Mouse (Mus musculus) heart, embryonic 14.5 days (tissue): Measurements from ENCODE around the gene Gm21970. TPM values are rescaled to one million over a fixed set of nuclear protein-coding genes. Genes with fewer than 3 reads are reported as not detected.

Source experiments
- ATAC-seq: fragments of 200-750 bp; cut with Nextera tagmentation; 2 replicates; pipeline ENCODE4 v1.8.0; 2017; ENCODE audit warnings: low read depth, moderate TSS enrichment; ENCODE audit not compliant: insufficient number of reproducible peaks, insufficient read depth, low FRiP score
- H3K27ac ChIP-seq, 2 experiments: fragments of 200-500 bp in 1 of 2; fragments of 300-500 bp in 1 of 2; sonication (generic) in 1 of 2; replicated peaks in 1 of 2; 2 replicates each; pipeline ENCODE4 v1.5.1; 2012 to 2014; ENCODE audit warnings: low read depth in 2 of 2, low read length in 2 of 2, control low read depth in 1 of 2, mild to moderate bottlenecking in 1 of 2, mixed read lengths in 1 of 2; ENCODE audit not compliant: control insufficient read depth in 1 of 2, insufficient read depth in 1 of 2
- H3K27me3 ChIP-seq: fragments of 300-500 bp; sonication (generic); 2 replicates; pipeline ENCODE4 v1.6.1; 2014; ENCODE audit warnings: mild to moderate bottlenecking, low read length, control low read depth; ENCODE audit not compliant: control insufficient read depth, insufficient read depth
- H3K36me3 ChIP-seq: fragments of 300-500 bp; sonication (generic); 2 replicates; pipeline ENCODE4 v1.6.1; 2014; ENCODE audit warnings: mild to moderate bottlenecking, control low read depth, low read length, mixed read lengths; ENCODE audit not compliant: control insufficient read depth, insufficient read depth
- H3K4me1 ChIP-seq, 2 experiments: fragments of 200-500 bp in 1 of 2; fragments of 300-500 bp in 1 of 2; sonication (generic) in 1 of 2; 2 replicates each; pipeline ENCODE4 v1.6.1; 2012 to 2014; ENCODE audit warnings: low read length in 2 of 2, control low read depth in 1 of 2, mixed read lengths in 1 of 2; ENCODE audit not compliant: control insufficient read depth in 2 of 2, insufficient read depth in 2 of 2
- H3K4me2 ChIP-seq: fragments of 300-500 bp; sonication (generic); 2 replicates; pipeline ENCODE4 v1.6.1; 2014; ENCODE audit warnings: mild to moderate bottlenecking, low read length
- H3K4me3 ChIP-seq, 2 experiments: fragments of 200-500 bp in 1 of 2; fragments of 300-500 bp in 1 of 2; sonication (generic) in 1 of 2; 2 replicates each; pipeline ENCODE4 v1.5.1; 2012 to 2014; ENCODE audit warnings: low read length in 2 of 2, mild to moderate bottlenecking in 2 of 2, control low read depth in 1 of 2, low read depth in 1 of 2, moderate library complexity in 1 of 2; ENCODE audit not compliant: control insufficient read depth in 1 of 2, insufficient read depth in 1 of 2
- H3K9ac ChIP-seq: fragments of 300-500 bp; sonication (generic); 2 replicates; pipeline ENCODE4 v1.6.1; 2014; ENCODE audit warnings: mild to moderate bottlenecking, low read length
- H3K9me3 ChIP-seq: fragments of 300-500 bp; sonication (generic); 2 replicates; pipeline ENCODE4 v1.6.1; 2016; ENCODE audit warnings: low read length, control low read depth; ENCODE audit not compliant: control insufficient read depth
- WGBS: fragments of 180-500 bp; shearing (Covaris S2); extraction: QIAGEN DNeasy Blood & Tissue Kit; methylation state at CpG from one replicate; pipeline ENCODE4 v1.1.7; 2014; 5-methylcytosine and 5-hydroxymethylcytosine counted together
- polyA plus RNA-seq: library from polyadenylated mRNA; unstranded; fragments of >200 nt; fragmentation: Nextera tagmentation; extraction: Ambion mirVana; gene quantifications from 2 replicates; pipeline ENCODE4 v1.2.1, GENCODE M21; 2014

The Gm21970 gene
- polyA plus RNA-seq, 1 experiment from 2014 or later, result not detected

- Histone ChIP-seq H3K9me3 (no peaks in the 10 kb centered on the region), H3K4me2 (no peak overlapping the region), H3K27ac (no peak overlapping the region), H3K36me3 (no peaks in the 10 kb centered on the region), H3K9ac (no peak overlapping the region), H3K27me3 (peaks cover 5% of the 10 kb centered on the region), H3K4me1 (0 out of 4 replicates have a peak, but pooled peaks cover 0 to 10% of the 10 kb centered on the region in 2 experiments), H3K4me3 (no peak overlapping the region)
- 70% methylated on average over 6 of the region's 6 CpGs for WGBS
- no peak for ATAC-seq
Observed at GRCm38 (mm10) chr16:91353177-91353576, 38.3 kb upstream of the Gm21970 start.

- H3K4me2 ChIP-seq, result no peak overlapping the region
- H3K36me3 ChIP-seq, result no peaks in the 10 kb centered on the region
- no peak overlapping the region for H3K4me3 ChIP-seq
- H3K27ac ChIP-seq, result no peak overlapping the region
- H3K27me3 ChIP-seq, result peaks cover 5% of the 10 kb centered on the region
- ATAC-seq, result no peak
- 67% methylated on average over 5 of the region's 5 CpGs for WGBS
- H3K9ac ChIP-seq, result no peak overlapping the region
- H3K4me1 ChIP-seq, result peaks cover 0 to 11% of the 10 kb centered on the region in 2 experiments; a peak in 1 of 4 replicates
- H3K9me3 ChIP-seq, result no peaks in the 10 kb centered on the region
Observed at GRCm38 (mm10) chr16:91353638-91354037, 37.9 kb upstream of the Gm21970 start.

GRCm38 (mm10) chr16:91354599-91354998 lies 36.9 kb upstream of the Gm21970 start:
- no peak overlapping the region for H3K27ac ChIP-seq
- H3K4me3 ChIP-seq, result no peak overlapping the region
- H3K4me1 ChIP-seq, result peaks cover 0 to 13% of the 10 kb centered on the region in 2 experiments; a peak in 1 of 4 replicates
- no peaks in the 10 kb centered on the region for H3K36me3 ChIP-seq
- H3K27me3 ChIP-seq, result peaks cover 5% of the 10 kb centered on the region
- ATAC-seq, result no peak
- H3K9me3 ChIP-seq, result no peaks in the 10 kb centered on the region
- no peak overlapping the region for H3K9ac ChIP-seq
- 68% methylated on average over 4 of the region's 4 CpGs for WGBS
- H3K4me2 ChIP-seq, result no peak overlapping the region

- Histone ChIP-seq H3K27me3 (peaks cover 5% of the 10 kb centered on the region), H3K9ac (no peak overlapping the region), H3K4me3 (no peak overlapping the region), H3K4me1 (peaks cover 0 to 13% of the 10 kb centered on the region in 2 experiments; a peak in 1 of 4 replicates), H3K4me2 (no peak overlapping the region), H3K9me3 (no peaks in the 10 kb centered on the region), H3K36me3 (no peaks in the 10 kb centered on the region), H3K27ac (no peak overlapping the region)
- 74% methylated on average over 12 of the region's 12 CpGs for WGBS
- ATAC-seq, result no peak
Observed at GRCm38 (mm10) chr16:91355160-91355559, 36.4 kb upstream of the Gm21970 start.

GRCm38 (mm10) chr16:91356760-91357525 lies 34.6 kb upstream of the Gm21970 start:
- ATAC-seq, result no peak
- H3K4me2 ChIP-seq, result no peak overlapping the region
- no peaks in the 10 kb centered on the region for H3K9me3 ChIP-seq
- H3K36me3 ChIP-seq, result no peaks in the 10 kb centered on the region
- no peak overlapping the region for H3K9ac ChIP-seq
- 76% methylated on average over 10 of the region's 10 CpGs for WGBS
- H3K27me3 ChIP-seq, result peaks cover 5% of the 10 kb centered on the region
- peaks cover 0 to 13% of the 10 kb centered on the region in 2 experiments; a peak in 2 of 4 replicates for H3K4me1 ChIP-seq
- no peak overlapping the region for H3K27ac ChIP-seq
- no peak overlapping the region for H3K4me3 ChIP-seq

GRCm38 (mm10) chr16:91357526-91357900 lies 34.0 kb upstream of the Gm21970 start:
- H3K4me3 ChIP-seq, result no peak overlapping the region
- H3K27me3 ChIP-seq, result peaks cover 5% of the 10 kb centered on the region; the same call in 1 of the 2 replicates
- H3K36me3 ChIP-seq, result no peaks in the 10 kb centered on the region
- H3K9me3 ChIP-seq, result no peaks in the 10 kb centered on the region
- 36% methylated on average over 10 of the region's 10 CpGs for WGBS
- H3K4me2 ChIP-seq, result no peak overlapping the region
- H3K27ac ChIP-seq, result no peak overlapping the region
- ATAC-seq, result no peak
- H3K4me1 ChIP-seq, result peaks cover under 1 to 19% of the 10 kb centered on the region in 2 experiments; a peak in 3 of 4 replicates
- H3K9ac ChIP-seq, result no peak overlapping the region

- Histone ChIP-seq H3K36me3 (no peaks in the 10 kb centered on the region), H3K9ac (no peak overlapping the region; the same call in 1 of the 2 replicates), H3K4me1 (peaks cover 4 to 25% of the 10 kb centered on the region in 2 experiments), H3K4me3 (no peak overlapping the region), H3K27me3 (no peaks in the 10 kb centered on the region), H3K27ac (no peak overlapping the region), H3K4me2 (no peak overlapping the region), H3K9me3 (no peaks in the 10 kb centered on the region)
- no peak for ATAC-seq
- WGBS, result 40% methylated on average over 8 of the region's 8 CpGs
Observed at GRCm38 (mm10) chr16:91358555-91358954, 33.0 kb upstream of the Gm21970 start.
